Mouse (Mus musculus) embryo, embryonic 11 days (tissue): Measurements from ENCODE around the gene Sfrp4.
"Not testable (repeated sequence)": the region's sequence is repeated elsewhere in the genome, so short reads cannot be mapped to it uniquely, and the experiment has no call there.

Experiments
- DNase-seq: peaks from one replicate; pipeline ENCODE4 v3.0.0-alpha.2; 2015

Gene Sfrp4

GRCm38 (mm10) chr13:19622573-19623227 is at the start of gene Sfrp4:
TSS of gene Sfrp4 (plus strand) at chr13:19623104.
- DNase-seq = peak; percentile 78

GRCm38 (mm10) chr13:19574723-19575122 is 48.2 kb upstream of the Sfrp4 start:
- not testable (repeated sequence) for DNase-seq

DNA sequence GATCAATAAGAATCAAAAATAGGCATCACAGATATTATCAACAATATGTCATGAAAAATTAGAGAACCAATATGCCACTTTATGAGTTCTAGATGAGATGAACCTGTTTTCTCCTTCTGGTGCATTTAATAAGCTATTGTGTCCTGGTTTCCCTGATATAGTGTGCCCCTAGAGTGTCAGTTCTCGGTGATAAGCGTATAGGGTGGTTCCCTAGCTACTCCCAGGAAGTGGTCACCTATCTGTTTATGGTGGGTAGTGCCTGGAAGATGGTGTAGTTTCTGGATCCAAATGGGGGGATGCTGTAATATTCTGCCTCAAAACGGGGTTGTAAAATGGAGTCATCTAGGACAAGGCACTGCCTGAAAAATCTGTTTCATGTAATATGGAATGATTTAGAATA is 47.0 kb upstream of the Sfrp4 start:
- DNase-seq = no peak

DNA sequence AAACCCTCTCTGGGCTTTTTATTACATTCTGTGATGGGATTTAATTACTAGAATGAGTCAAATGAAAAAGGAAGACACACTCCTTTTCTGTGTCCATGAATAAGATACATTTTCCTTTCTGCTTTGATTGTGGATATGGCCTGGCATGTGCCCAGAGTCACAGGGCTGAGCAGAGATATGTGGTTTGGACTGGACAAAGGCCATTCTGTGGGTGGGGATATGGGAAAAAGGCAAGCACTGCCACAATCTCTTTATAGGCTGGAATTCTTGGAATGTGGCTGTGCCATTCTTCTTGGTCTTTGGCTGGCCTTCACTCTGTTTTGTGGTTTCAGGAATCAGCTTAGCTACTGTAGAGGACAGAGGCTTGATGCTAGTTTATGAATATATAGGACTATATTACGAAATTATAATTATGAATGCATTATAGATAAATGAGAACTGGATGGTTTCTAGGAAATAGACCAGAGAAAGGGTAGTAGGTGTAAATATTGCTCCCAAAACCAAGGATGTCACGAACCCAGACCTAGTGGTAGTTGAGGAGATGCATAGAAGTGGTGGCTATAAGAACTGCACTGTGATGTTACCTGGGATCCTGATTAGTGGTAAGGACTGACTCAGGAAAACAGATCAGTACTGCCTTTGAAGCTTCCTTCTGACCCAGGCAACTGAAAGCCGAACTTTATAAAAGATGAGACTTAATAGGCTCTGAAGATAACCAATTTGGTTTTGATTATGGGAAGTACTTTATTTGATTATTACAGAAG is 31.7 kb upstream of the Sfrp4 start:
- no peak for DNase-seq

DNA sequence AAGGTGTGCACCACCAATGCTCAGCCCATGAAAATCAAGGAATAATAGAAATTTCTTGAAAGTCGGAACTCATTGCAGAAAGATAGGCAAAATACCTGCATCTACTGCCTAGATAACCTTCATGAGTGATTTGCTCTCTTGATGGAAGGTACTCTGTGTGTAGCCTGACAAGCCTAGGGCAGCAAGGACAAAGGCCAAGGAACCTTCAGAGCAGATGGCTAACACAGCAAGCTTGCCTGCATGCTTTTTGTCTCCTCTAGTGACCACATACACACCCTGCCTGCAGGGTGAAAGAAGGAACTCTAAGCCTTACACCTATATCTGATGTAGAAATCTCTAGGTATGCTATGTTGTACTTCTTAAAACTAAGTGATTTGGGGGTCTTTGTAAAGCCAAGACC is 27.8 kb upstream of the Sfrp4 start:
- DNase-seq = no peak

DNA sequence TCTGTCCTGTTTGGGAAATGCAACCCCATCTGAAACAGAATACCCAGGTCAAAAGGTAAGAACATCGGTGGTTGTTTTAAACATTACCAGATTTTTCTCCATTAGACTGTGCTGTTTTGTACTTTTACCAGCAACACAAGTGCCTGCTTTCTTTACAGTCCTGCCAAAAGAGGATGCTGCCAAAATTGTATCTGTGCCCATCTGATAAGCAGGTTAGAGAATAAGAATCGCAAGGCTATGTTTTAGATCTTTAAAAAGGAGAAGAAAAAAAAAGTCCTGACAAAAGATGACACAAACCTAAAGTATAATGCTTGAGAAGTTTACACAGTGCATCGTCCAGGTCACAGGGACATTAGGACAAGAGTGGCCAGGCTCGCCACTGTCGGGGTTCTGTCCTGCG is 23.7 kb upstream of the Sfrp4 start:
- no peak for DNase-seq

- DNase-seq = no peak
Observed at GRCm38 (mm10) chr13:19602531-19602930, 20.4 kb upstream of the Sfrp4 start.

DNA sequence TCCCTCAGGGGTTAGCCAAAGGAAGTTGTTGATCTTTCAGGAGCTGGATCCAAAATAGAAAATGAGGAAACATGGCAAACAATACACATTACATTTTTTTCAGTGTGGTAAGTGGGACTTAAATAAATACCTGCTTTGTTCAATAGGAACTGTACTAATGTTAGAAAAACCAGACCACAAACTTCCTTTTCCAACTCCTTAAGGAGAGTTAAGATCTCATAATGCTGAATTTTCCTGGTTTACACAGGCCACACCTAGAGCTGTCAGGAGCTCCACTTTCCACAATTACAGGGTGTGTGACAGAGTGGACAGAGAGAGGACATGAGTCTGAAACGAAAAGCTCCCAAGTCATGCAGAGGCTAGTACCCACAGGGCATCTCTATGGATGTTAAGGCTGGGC is 19.2 kb upstream of the Sfrp4 start:
- no peak for DNase-seq

GRCm38 (mm10) chr13:19604916-19605315 is 18.0 kb upstream of the Sfrp4 start:
- DNase-seq = no peak

GRCm38 (mm10) chr13:19608120-19608519 is 14.8 kb upstream of the Sfrp4 start:
- no peak for DNase-seq

DNA sequence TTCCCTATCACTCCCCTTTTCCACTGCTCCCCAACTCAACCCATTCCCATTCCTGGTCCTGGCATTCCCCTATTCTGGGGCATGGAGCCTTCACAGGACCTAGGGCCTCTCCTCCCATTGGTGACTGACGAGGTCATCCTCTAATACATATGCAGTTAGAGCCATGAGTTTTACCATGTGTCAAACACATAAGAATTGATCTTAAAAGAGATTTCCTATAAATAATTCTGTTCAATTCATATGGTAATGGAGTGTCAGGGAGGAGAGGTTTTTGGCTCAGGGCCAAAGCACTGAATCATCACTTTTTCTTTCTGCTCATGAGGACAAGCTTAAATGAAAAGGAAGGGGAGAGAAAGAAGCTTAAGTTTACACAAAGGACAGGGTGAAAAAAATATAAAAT is 10.6 kb upstream of the Sfrp4 start:
- DNase-seq = peak; percentile 35

DNA sequence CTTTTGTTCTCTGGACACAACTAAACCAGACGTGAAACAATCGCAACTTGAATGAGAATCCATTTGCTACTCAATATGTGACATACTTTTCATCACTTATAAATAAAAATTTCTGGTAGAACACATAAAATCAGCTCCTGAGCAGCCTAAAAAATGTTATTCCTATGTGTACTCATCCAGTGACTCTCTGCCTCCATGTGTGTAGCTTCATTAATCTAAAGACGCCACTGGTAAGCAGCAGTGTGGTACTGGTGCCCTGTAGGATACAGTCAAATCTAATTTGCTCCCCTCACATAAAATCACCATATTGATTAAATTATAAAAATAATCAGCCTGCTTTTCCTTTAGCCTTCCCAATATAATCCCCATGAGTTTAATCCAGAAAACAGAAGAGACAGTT is 9.9 kb upstream of the Sfrp4 start:
- DNase-seq = no peak

GRCm38 (mm10) chr13:19613426-19613825 is 9.5 kb upstream of the Sfrp4 start:
- no peak for DNase-seq

- no peak for DNase-seq
Observed at GRCm38 (mm10) chr13:19614311-19614710, 8.6 kb upstream of the Sfrp4 start.

DNA sequence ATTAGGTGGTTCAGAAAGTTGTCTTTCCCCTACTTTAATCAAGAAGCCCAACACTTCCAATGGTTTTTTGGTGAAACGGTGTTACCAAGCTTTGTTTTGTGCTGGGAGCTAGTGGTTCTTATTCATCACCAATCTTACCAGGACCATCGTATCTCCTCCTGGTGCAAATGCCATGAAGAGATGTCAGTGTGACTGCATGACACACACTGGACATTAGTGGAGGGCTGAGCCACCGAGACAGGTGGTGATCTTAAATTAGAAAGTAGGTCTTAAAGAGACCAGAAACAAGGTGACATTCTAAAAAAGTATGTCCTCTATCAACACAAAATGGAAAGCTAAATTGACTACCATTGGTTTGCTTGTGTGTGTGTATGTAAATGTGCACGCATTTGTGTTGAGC is 4.8 kb upstream of the Sfrp4 start:
- DNase-seq = no peak

DNA sequence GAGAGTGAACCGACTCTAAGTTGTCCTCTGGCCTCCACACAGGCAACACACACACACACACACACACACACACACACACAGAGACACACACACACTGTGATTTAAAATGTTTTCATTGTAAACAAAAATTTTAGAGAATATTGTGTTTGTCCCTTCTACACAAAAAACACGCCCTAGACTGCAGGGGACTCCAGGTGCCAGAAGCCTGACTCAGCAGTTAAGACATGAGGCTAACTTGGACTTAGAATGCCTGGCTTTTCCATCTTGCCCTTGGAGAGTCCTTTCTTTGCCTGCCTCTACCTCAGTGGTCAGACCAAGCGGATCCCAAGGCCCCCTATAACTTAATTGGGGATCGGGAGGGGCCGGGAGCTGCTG is 4.1 kb upstream of the Sfrp4 start:
- peak; percentile 44 for DNase-seq

DNA sequence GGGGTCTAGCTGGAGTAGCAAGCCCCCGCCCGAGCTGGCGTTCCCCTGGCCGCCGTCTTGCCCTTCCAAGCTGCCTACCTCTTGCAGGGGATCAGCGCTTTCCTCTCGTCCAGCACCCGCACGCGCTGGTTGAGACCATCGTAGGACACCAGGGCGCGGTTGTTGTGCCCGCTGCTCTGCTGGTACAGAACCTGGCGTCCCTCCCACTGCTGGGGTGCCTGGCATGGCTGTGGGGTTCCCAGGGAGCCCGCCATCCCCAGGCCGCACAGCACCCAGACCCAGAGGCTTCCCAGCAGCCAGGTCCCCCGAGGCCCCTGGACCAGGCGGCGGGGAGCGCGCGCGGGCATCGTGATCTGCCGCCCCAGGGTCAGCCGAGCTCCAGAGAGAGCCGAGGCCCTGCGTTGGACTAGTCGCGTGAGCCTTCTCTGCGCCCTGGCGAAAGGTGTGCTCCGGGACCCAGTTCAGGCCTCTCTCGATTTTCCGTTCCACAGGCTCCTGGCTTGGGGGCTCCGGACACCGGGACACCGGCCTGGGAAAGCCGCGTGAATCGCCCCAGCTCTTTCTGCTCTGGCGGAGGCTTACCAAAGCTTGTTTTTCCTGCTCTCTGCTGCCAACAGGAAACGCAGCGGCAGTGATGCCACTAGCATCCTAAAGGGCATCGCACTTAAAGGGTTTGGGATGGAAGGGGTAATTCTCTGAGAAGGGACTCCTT is 3.5 kb upstream of the Sfrp4 start, which contains the start of gene Epdr1:
Gene Epdr1 (minus strand): TSS at position 712 of the 712 bp plus-strand sequence.
- peak; percentile 87 for DNase-seq

DNA sequence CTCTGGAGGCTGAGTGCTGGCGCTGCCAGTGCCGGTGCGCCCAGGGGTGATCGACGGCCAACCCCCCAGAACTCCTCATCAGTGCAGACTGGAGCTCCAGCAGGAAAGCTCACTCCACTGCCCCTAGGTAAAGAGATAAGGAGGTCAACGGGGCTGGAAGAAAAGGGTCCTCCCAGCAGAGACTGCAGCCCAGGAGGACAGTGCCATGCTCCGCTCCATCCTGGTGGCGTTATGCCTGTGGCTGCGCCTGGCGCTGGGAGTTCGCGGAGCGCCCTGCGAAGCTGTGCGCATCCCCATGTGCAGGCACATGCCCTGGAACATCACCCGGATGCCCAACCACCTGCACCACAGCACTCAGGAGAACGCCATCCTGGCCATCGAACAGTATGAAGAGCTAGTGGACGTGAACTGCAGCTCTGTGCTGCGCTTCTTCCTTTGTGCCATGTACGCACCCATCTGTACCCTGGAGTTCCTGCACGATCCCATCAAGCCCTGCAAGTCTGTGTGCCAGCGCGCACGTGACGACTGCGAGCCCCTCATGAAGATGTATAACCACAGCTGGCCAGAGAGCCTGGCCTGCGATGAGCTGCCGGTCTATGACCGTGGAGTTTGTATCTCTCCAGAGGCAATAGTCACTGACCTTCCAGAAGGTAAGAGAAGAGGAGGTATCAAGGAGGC is 463 bp downstream of the Sfrp4 start:
- peak; percentile 45 for DNase-seq

DNA sequence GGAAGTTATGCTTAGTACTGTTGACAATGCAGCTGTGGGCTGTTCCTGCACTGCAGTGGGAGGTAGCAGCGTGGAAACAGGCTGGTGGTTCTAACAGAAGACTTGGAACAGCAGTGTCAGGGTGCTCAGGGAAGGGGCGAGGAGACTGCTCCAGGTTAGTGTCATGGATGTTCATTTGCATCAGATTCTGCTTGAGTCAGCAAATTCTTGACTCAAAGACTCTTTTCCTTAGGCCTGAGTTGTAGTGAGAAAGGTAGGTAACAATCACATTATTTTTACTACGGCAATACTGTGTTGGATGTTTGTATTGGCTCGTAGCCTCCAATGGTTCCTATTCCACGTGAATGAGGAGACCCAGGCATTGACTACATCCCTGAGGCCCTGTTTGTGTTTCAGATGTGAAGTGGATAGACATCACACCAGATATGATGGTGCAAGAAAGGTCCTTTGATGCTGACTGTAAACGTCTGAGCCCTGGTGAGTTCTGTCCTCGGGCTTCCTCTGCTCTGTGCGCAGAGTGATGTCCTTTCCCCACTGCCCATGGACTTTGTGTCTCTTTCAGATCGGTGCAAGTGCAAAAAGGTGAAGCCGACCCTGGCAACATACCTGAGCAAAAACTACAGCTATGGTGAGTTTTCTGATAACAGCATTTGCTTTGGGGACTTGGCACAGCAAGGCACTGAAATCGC is 1.9 kb downstream of the Sfrp4 start:
- DNase-seq = no peak

GRCm38 (mm10) chr13:19626473-19626872 is 3.6 kb downstream of the Sfrp4 start:
- no peak for DNase-seq

DNA sequence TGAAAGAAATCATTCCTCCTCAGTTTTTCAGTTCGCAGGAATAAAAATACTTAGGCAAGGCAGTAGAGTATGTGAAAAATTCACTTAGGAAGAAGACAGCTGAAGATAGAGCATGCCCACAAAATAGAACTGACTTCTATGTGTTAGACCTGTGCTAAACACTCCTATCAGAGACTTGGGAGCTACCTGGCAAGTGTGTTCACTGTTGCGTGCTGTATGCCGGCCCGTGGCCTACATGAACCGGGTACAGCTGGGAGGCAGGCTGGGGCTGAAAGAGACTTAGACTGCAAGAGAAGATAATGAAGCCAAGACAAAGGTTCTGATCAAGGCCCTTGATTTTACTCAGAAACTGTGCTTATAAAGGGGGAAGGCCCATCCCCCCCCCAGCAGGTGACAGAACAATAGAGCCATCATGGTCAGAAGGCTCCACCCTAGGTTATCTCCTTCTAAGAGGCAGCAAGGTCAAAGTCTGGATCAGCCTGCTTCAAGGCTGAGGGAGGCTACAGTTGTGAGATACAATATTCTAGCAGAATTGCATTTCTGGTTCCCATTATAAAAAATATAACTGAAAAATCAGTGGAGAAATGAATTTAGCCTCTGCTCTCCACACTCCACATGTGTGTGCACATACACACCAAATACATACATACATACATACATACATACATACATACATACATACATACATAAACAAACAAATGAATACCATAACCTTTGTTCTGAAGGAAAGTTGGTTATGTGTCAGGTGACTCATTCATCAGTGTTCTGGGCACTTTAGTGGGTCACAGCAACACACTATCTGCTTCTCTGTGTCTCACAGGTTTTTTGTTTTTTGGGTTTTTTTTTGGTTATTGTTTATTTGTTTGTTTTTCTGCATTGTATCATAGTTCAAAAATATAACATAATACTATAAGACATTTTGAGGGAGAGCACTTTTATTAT is 8.1 kb downstream of the Sfrp4 start:
- no peak for DNase-seq

DNA sequence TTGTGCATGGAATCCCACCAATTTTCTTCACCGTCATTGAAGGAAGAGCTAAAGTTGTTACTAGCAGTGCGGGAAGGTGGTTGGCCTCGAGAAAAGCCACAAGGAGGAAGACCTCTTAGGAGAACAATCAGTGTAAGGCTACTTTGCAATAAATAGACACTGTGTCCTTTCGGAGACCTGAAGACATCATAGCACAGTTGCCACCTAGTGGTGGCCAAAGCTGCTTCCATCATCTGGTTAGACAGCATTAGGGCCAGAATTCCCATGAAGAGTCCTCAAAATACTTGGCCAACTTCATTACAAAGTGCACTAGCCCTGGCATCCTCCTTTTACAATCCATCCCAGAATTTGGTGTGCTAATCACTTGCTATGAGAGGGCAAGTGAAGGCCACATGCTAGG is 13.2 kb downstream of the Sfrp4 start:
- peak; percentile 54 for DNase-seq
